Mouse (Mus musculus) midbrain, embryonic 16.5 days (tissue): ENCODE measurements around the gene Ttc28. TPM values are rescaled to one million over a fixed set of nuclear protein-coding genes. Genes with fewer than 3 reads are reported as not detected.
A peak's percentile ranks its signal among the peaks of the same experiment; 100 is the strongest.

ENCODE experiments used
- ATAC-seq: fragments of 200-750 bp; cut with Nextera tagmentation; 2 replicates; pipeline ENCODE4 v1.8.0; 2017; ENCODE audit warnings: moderate TSS enrichment
- H3K27ac ChIP-seq: fragments of 300-500 bp; sonication (generic); 2 replicates; pipeline ENCODE4 v1.5.1; 2014; ENCODE audit warnings: mild to moderate bottlenecking, low read length, mixed read lengths
- H3K27me3 ChIP-seq: fragments of 300-500 bp; sonication (generic); 2 replicates; pipeline ENCODE4 v1.6.1; 2014; ENCODE audit warnings: low read depth, low read length, mixed read lengths; ENCODE audit not compliant: control insufficient read depth, insufficient read depth
- H3K36me3 ChIP-seq: fragments of 300-500 bp; sonication (generic); 2 replicates; pipeline ENCODE4 v1.6.1; 2014; ENCODE audit warnings: mild to moderate bottlenecking, low read length, moderate library complexity, mixed read lengths; ENCODE audit not compliant: control insufficient read depth, insufficient read depth
- H3K4me1 ChIP-seq: fragments of 300-500 bp; sonication (generic); 2 replicates; pipeline ENCODE4 v1.6.1; 2014; ENCODE audit warnings: mild to moderate bottlenecking, low read length, mixed read lengths; ENCODE audit not compliant: control insufficient read depth, insufficient read depth
- H3K4me2 ChIP-seq: fragments of 300-500 bp; sonication (generic); 2 replicates; pipeline ENCODE4 v1.6.1; 2014; ENCODE audit warnings: mild to moderate bottlenecking, low read length, mixed read lengths
- H3K4me3 ChIP-seq: fragments of 300-500 bp; sonication (generic); 2 replicates; pipeline ENCODE4 v1.5.1; 2014; ENCODE audit warnings: low read depth, mild to moderate bottlenecking, low read length, moderate library complexity, mixed read lengths
- H3K9ac ChIP-seq: fragments of 300-500 bp; sonication (generic); 2 replicates; pipeline ENCODE4 v1.6.1; 2014; ENCODE audit warnings: low read depth, low read length, mixed read lengths
- H3K9me3 ChIP-seq: fragments of 300-500 bp; sonication (generic); replicated peaks from 2 replicates; pipeline ENCODE4 v1.6.1; 2014; ENCODE audit warnings: mild to moderate bottlenecking, low read length, mixed read lengths; ENCODE audit not compliant: control insufficient read depth, poor library complexity, severe bottlenecking
- WGBS: fragments of 180-500 bp; shearing (Covaris S2); extraction: QIAGEN DNeasy Blood & Tissue Kit; methylation state at CpG from one replicate; pipeline ENCODE4 v1.1.7; 2014; 5-methylcytosine and 5-hydroxymethylcytosine counted together
- polyA plus RNA-seq: library from polyadenylated mRNA; unstranded; fragments of >200 nt; fragmentation: Nextera tagmentation; extraction: Ambion mirVana; gene quantifications from 2 replicates; pipeline ENCODE4 v1.2.1, GENCODE M21; 2015

Gene Ttc28
- polyA plus RNA-seq, 1 experiment from 2014 or later, result 16.6 TPM

- 93% methylated on average over 5 of the region's 5 CpGs for WGBS
- no peaks in the 10 kb centered on the region for H3K4me1 ChIP-seq
These were observed 46.2 kb downstream of the Ttc28 start for GRCm38 (mm10) chr5:110925804-110926203.

DNA sequence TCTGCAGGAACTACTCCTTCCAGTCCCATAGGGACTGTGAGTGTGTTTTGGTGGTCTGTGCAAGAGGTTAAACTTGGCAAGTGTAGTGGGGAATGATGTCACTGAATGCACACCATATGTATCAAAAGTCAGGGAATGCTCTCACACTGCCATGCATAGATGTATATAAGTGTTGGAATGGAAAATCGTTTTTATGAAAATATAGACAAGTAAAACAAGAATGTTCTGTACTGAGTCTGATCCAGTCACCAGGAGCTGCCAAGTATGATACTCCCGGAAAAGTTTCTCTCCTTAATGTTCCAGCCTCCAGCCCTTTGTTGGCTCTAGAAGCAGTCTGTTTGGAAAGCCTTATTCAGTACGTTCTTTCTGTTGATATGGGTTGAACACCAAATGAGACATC, 48.7 kb downstream of the Ttc28 start:
- WGBS, result 63% methylated on average over 3 of the region's 3 CpGs

More at GRCm38 (mm10) chr5:110925804-110926203, 46.2 kb downstream of the Ttc28 start:
- no peak overlapping the region for H3K4me2 ChIP-seq
- no peak overlapping the region for H3K4me3 ChIP-seq
- no peak overlapping the region for H3K9ac ChIP-seq
- H3K36me3 ChIP-seq, result no peaks in the 10 kb centered on the region
- H3K9me3 ChIP-seq, result no peaks in the 10 kb centered on the region
- no peak overlapping the region for H3K27ac ChIP-seq
- no peaks in the 10 kb centered on the region for H3K27me3 ChIP-seq
- ATAC-seq, result no peak

GRCm38 (mm10) chr5:110929306-110929705, 49.7 kb downstream of the Ttc28 start:
- H3K4me1 ChIP-seq, result no peaks in the 10 kb centered on the region
- no peak overlapping the region for H3K4me2 ChIP-seq
- no peak overlapping the region for H3K27ac ChIP-seq
- H3K9me3 ChIP-seq, result no peaks in the 10 kb centered on the region
- no peak overlapping the region for H3K4me3 ChIP-seq
- WGBS, result 71% methylated on average over 4 of the region's 4 CpGs
- ATAC-seq, result no peak
- no peaks in the 10 kb centered on the region for H3K36me3 ChIP-seq
- no peaks in the 10 kb centered on the region for H3K27me3 ChIP-seq
- H3K9ac ChIP-seq, result no peak overlapping the region

More for the DNA sequence above, 48.7 kb downstream of the Ttc28 start:
- no peak overlapping the region for H3K27ac ChIP-seq
- no peak overlapping the region for H3K4me3 ChIP-seq
- H3K4me1 ChIP-seq, result no peaks in the 10 kb centered on the region
- H3K4me2 ChIP-seq, result no peak overlapping the region
- no peak overlapping the region for H3K9ac ChIP-seq
- no peak for ATAC-seq
- no peaks in the 10 kb centered on the region for H3K9me3 ChIP-seq
- no peaks in the 10 kb centered on the region for H3K27me3 ChIP-seq
- no peaks in the 10 kb centered on the region for H3K36me3 ChIP-seq

DNA sequence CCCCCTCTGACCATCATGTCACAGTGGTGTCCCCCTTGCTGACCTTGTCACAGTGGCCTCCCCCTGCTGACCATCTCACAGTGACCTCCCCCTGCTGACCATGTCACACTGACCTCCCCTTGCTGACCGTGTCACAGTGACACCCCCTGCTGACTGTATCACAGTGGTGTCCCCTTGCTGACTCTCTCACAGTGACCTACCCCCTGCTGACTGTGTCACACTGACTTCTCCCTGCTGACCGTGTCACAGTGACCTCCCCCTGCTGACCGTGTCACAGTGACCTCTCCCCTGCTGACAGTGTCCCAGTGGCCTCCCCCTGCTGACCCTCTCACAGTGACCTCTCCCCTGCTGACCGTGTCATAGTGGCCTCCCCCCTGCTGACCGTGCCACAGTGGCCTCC, 57.0 kb downstream of the Ttc28 start:
- no peaks in the 10 kb centered on the region for H3K27me3 ChIP-seq
- H3K4me2 ChIP-seq, result no peak overlapping the region
- no peaks in the 10 kb centered on the region for H3K36me3 ChIP-seq
- no peak overlapping the region for H3K4me3 ChIP-seq
- H3K4me1 ChIP-seq, result 0 out of 2 replicates have a peak, but pooled peaks cover 8% of the 10 kb centered on the region
- no peak for ATAC-seq
- no peak overlapping the region for H3K27ac ChIP-seq
- no peaks in the 10 kb centered on the region for H3K9me3 ChIP-seq
- no peak overlapping the region for H3K9ac ChIP-seq
- 38% methylated on average over 5 of the region's 5 CpGs for WGBS

DNA sequence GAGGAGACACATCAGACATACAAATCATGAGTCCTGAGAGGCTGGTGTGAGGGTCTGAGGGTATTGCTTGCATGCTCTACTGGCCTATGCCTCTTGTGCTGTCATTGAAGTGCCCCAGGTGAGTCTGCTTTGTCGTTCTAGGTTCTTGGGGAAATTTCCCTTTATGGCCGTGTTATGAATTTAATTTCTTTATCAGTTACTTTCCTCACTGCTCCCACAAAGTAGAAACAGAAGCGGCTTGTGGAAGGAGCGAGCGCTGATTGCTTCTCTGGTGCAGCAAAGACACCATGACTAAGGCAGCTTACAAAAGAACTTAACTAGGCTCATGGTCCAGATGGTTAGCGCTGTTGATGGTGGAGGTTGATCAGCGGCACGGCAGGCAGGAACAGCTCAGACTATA, 64.7 kb downstream of the Ttc28 start:
- Histone ChIP-seq H3K27me3 (no peaks in the 10 kb centered on the region), H3K36me3 (no peaks in the 10 kb centered on the region), H3K4me1 (peaks cover 8% of the 10 kb centered on the region; the same call in 1 of the 2 replicates), H3K4me2 (no peak overlapping the region), H3K27ac (no peak overlapping the region), H3K9me3 (no peaks in the 10 kb centered on the region), H3K9ac (no peak overlapping the region), H3K4me3 (no peak overlapping the region)
- ATAC-seq, result no peak
- WGBS, result 78% methylated on average over 8 of the region's 8 CpGs

- H3K27ac ChIP-seq, result peak overlapping the region; percentile 9
- H3K36me3 ChIP-seq, result no peaks in the 10 kb centered on the region
- no peak overlapping the region for H3K4me3 ChIP-seq
- no peak overlapping the region for H3K9ac ChIP-seq
- peaks cover 3% of the 10 kb centered on the region; the same call in 1 of the 2 replicates for H3K4me1 ChIP-seq
- no peaks in the 10 kb centered on the region for H3K27me3 ChIP-seq
- 50% methylated on average over 12 of the region's 12 CpGs for WGBS
- H3K9me3 ChIP-seq, result no peaks in the 10 kb centered on the region
- ATAC-seq, result peak; percentile 91
- H3K4me2 ChIP-seq, result no peak overlapping the region
These were observed 69.1 kb downstream of the Ttc28 start for GRCm38 (mm10) chr5:110948476-110949399.

DNA sequence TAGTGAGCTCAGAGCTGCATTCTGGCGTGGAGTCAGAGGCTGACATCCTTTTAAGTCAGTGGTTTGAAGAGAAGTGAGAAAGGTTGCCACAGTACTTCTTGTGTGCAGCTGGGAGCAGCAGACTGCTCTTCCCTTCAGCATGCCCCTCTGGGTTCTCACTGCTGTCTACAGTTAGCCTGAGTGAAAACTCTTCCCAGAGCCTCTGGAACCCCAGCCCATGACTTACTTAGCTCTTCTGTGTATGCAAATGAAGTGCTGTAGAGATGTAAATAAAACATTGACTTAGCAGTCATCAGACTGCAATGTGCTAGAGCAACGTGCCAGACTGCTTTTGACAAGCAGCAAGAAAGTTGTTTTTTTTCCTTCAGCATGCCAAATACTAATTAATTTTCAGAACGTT, 70.2 kb downstream of the Ttc28 start:
- H3K27ac ChIP-seq, result no peak overlapping the region
- no peaks in the 10 kb centered on the region for H3K27me3 ChIP-seq

DNA sequence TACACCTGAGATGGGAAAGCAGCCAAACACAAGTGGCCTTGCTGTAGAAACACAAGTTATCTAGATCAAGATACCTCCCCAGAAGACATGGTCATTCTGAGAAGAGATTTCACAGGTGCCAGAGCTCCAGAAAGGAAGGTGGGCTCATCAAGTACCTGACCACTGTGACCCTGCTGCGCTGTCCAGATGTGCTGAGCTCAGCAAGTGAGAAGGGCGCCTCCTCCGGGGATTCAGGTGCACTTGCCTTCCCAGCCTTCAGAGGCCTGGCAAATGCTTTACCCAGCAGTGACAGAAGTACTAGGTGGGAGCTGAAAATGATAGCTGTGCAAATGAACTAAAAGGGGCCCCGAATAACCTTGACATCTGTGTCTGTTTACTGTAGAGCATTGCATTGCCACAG, 78.6 kb downstream of the Ttc28 start:
- Histone ChIP-seq H3K4me1 (no peaks in the 10 kb centered on the region; the same call in 1 of the 2 replicates), H3K36me3 (no peaks in the 10 kb centered on the region), H3K27ac (no peak overlapping the region), H3K9ac (no peak overlapping the region), H3K9me3 (no peaks in the 10 kb centered on the region), H3K27me3 (no peaks in the 10 kb centered on the region), H3K4me2 (no peak overlapping the region), H3K4me3 (no peak overlapping the region)
- WGBS, result 89% methylated on average over 4 of the region's 4 CpGs
- no peak for ATAC-seq

More for the DNA sequence above, 70.2 kb downstream of the Ttc28 start:
- Histone ChIP-seq H3K9me3 (no peaks in the 10 kb centered on the region), H3K4me2 (no peak overlapping the region), H3K4me3 (no peak overlapping the region), H3K9ac (no peak overlapping the region), H3K4me1 (peaks cover 3% of the 10 kb centered on the region; the same call in 1 of the 2 replicates), H3K36me3 (no peaks in the 10 kb centered on the region)
- 57% methylated on average over 3 of the region's 3 CpGs for WGBS
- ATAC-seq, result no peak

- Histone ChIP-seq H3K36me3 (no peaks in the 10 kb centered on the region), H3K4me3 (no peak overlapping the region), H3K27ac (no peak overlapping the region), H3K27me3 (no peaks in the 10 kb centered on the region), H3K9ac (no peak overlapping the region), H3K9me3 (no peaks in the 10 kb centered on the region), H3K4me2 (no peak overlapping the region), H3K4me1 (no peaks in the 10 kb centered on the region; the same call in 1 of the 2 replicates)
- ATAC-seq, result no peak
- WGBS, result 48% methylated on average over 4 of the region's 4 CpGs
These were observed 80.5 kb downstream of the Ttc28 start for GRCm38 (mm10) chr5:110960067-110960466.
